In genomic region chr3:40355103-40355502, GRCm38 (mm10) we compare ENCODE assay signal across 22 mouse cellular contexts.
DNase-seq lines count a peak whose midpoint lies in the region; ATAC-seq and TF ChIP-seq lines count a peak whose summit lies in the region.
"Had no signal": no experiment of that assay in that cellular context is flagged by ENCODE, and none has a peak within 500 bp of the region (broad histone marks: within the 10 kb centered on the region; RNA-seq: fewer than 3 reads in every experiment).

No protein-coding gene starts in this region.

- H3K9me3 ChIP-seq in forebrain, embryonic 12.5 days, result no peaks in the 10 kb centered on the region
- H3K9me3 ChIP-seq in forebrain, embryonic 15.5 days, result no peaks in the 10 kb centered on the region
- no peaks in the 10 kb centered on the region for H3K9me3 ChIP-seq in midbrain, embryonic 10.5 days (replicated peaks)
- no peaks in the 10 kb centered on the region for H3K9me3 ChIP-seq in midbrain, embryonic 15.5 days
- no peaks in the 10 kb centered on the region for H3K9me3 ChIP-seq in midbrain, postnatal 0 days (ENCODE audit: low read length)
- H3K9me3 ChIP-seq: embryonic facial prominence, embryonic 10.5 days; liver, embryonic 13.5 days had no signal

- no peak for DNase-seq in midbrain, embryonic 10.5 days (ENCODE audit: low spot score)
- peak; percentile 42 for DNase-seq in embryo, embryonic 11 days
- peak; percentile 13 for DNase-seq in midbrain, postnatal 0 days (ENCODE audit: low spot score)
- no peak for DNase-seq in gastrocnemius, postnatal 25 days
- DNase-seq: adrenal gland, postnatal 10 days; cerebellum, adult 2 months; cerebellum, postnatal 25 days; gastrocnemius, postnatal 36 days; heart, adult 2 months; kidney, adult 11 months; kidney, postnatal 4 days; layer of hippocampus, adult 9-11 months; liver, embryonic 13.5 days; lung, adult 2 months; lung, postnatal 14 days; thymus, adult 2 months; thymus, postnatal 4 days had no signal

- H3K27me3 ChIP-seq in forebrain, embryonic 12.5 days, result no peaks in the 10 kb centered on the region
- no peaks in the 10 kb centered on the region for H3K27me3 ChIP-seq in forebrain, embryonic 15.5 days
- no peaks in the 10 kb centered on the region for H3K27me3 ChIP-seq in midbrain, embryonic 10.5 days (ENCODE audit: low read depth, poor library complexity, severe bottlenecking)
- H3K27me3 ChIP-seq in midbrain, embryonic 15.5 days (replicated peaks), result no peaks in the 10 kb centered on the region
- H3K27me3 ChIP-seq in midbrain, postnatal 0 days (ENCODE audit: insufficient read depth, low read length), result no peaks in the 10 kb centered on the region
- H3K27me3 ChIP-seq: liver, embryonic 13.5 days had no signal

- peaks cover 4% of the 10 kb centered on the region; the same call in 1 of the 2 replicates for H3K4me1 ChIP-seq in forebrain, embryonic 12.5 days
- no peaks in the 10 kb centered on the region for H3K4me1 ChIP-seq in forebrain, embryonic 15.5 days
- peaks cover 13% of the 10 kb centered on the region for H3K4me1 ChIP-seq in midbrain, embryonic 10.5 days
- 0 out of 2 replicates have a peak, but pooled peaks cover 2% of the 10 kb centered on the region for H3K4me1 ChIP-seq in midbrain, embryonic 15.5 days
- H3K4me1 ChIP-seq in midbrain, postnatal 0 days (ENCODE audit: insufficient read depth, low read length), result no peaks in the 10 kb centered on the region
- H3K4me1 ChIP-seq: embryonic facial prominence, embryonic 10.5 days; liver, embryonic 13.5 days had no signal

- no peak overlapping the region for H3K4me3 ChIP-seq in forebrain, embryonic 12.5 days (replicated peaks)
- H3K4me3 ChIP-seq in forebrain, embryonic 15.5 days, result no peak overlapping the region
- H3K4me3 ChIP-seq in midbrain, embryonic 10.5 days, result no peak overlapping the region
- no peak overlapping the region for H3K4me3 ChIP-seq in midbrain, embryonic 15.5 days
- no peak overlapping the region for H3K4me3 ChIP-seq in midbrain, postnatal 0 days (ENCODE audit: low read depth, low read length)
- H3K4me3 ChIP-seq: embryonic facial prominence, embryonic 10.5 days; heart, adult 2 months; liver, embryonic 13.5 days had no signal

- no peak overlapping the region for H3K27ac ChIP-seq in forebrain, embryonic 12.5 days
- no peak overlapping the region for H3K27ac ChIP-seq in forebrain, embryonic 15.5 days (replicated peaks)
- peak overlapping the region; percentile 69; the same call in 1 of the 2 replicates for H3K27ac ChIP-seq in midbrain, embryonic 10.5 days (replicated peaks)
- no peak overlapping the region for H3K27ac ChIP-seq in midbrain, embryonic 15.5 days
- H3K27ac ChIP-seq in midbrain, postnatal 0 days (ENCODE audit: low read depth, low read length), result no peak overlapping the region
- H3K27ac ChIP-seq: embryonic facial prominence, embryonic 10.5 days; heart, adult 2 months; liver, embryonic 13.5 days; stomach, postnatal 0 days had no signal

- no peaks in the 10 kb centered on the region for H3K36me3 ChIP-seq in forebrain, embryonic 12.5 days (replicated peaks)
- H3K36me3 ChIP-seq in forebrain, embryonic 15.5 days, result no peaks in the 10 kb centered on the region
- no peaks in the 10 kb centered on the region for H3K36me3 ChIP-seq in midbrain, embryonic 10.5 days
- no peaks in the 10 kb centered on the region for H3K36me3 ChIP-seq in midbrain, embryonic 15.5 days (replicated peaks)
- H3K36me3 ChIP-seq in midbrain, postnatal 0 days (ENCODE audit: insufficient read depth, low read length), result no peaks in the 10 kb centered on the region
- H3K36me3 ChIP-seq: embryonic facial prominence, embryonic 10.5 days; liver, embryonic 13.5 days had no signal

- H3K4me2 ChIP-seq in forebrain, embryonic 12.5 days, result no peak overlapping the region
- no peak overlapping the region for H3K4me2 ChIP-seq in forebrain, embryonic 15.5 days (replicated peaks)
- no peak overlapping the region for H3K4me2 ChIP-seq in midbrain, embryonic 15.5 days
- no peak overlapping the region for H3K4me2 ChIP-seq in midbrain, postnatal 0 days (ENCODE audit: low read depth, low read length, poor library complexity, severe bottlenecking)
- H3K4me2 ChIP-seq: liver, embryonic 13.5 days had no signal

- H3K9ac ChIP-seq in forebrain, embryonic 12.5 days, result no peak overlapping the region
- H3K9ac ChIP-seq in forebrain, embryonic 15.5 days (replicated peaks), result no peak overlapping the region
- H3K9ac ChIP-seq in midbrain, embryonic 15.5 days, result no peak overlapping the region
- H3K9ac ChIP-seq in midbrain, postnatal 0 days (replicated peaks; ENCODE audit: low read length, poor library complexity, severe bottlenecking), result no peak overlapping the region
- H3K9ac ChIP-seq: liver, embryonic 13.5 days had no signal

- peak; percentile 65; the same call in 1 of the 2 replicates for ATAC-seq in forebrain, embryonic 12.5 days (ENCODE audit: low FRiP score)
- no peak for ATAC-seq in forebrain, embryonic 15.5 days (replicated peaks)
- ATAC-seq in midbrain, embryonic 15.5 days (replicated peaks), result no peak
- no peak for ATAC-seq in midbrain, postnatal 0 days (ENCODE audit: low FRiP score)

- no peak for TF ChIP-seq CTCF in midbrain, postnatal 0 days (IDR thresholded peaks at IDR 0.05)

- WGBS in forebrain, embryonic 12.5 days, result 37% methylated on average over 4 of the region's 4 CpGs
- 37% methylated on average over 4 of the region's 4 CpGs for WGBS in forebrain, embryonic 15.5 days
- WGBS in midbrain, embryonic 10.5 days, result 35% methylated on average over 4 of the region's 4 CpGs
- 25% methylated on average over 4 of the region's 4 CpGs for WGBS in midbrain, embryonic 15.5 days
- 34% methylated on average over 4 of the region's 4 CpGs for WGBS in midbrain, postnatal 0 days

Comparison
In these comparisons a context has a peak if more than half of its experiments do, and no peak if none do; other contexts are left out.
1. DNase-seq: peak in embryo, embryonic 11 days (single experiment) and midbrain, postnatal 0 days (single experiment); none in midbrain, embryonic 10.5 days (single experiment) and gastrocnemius, postnatal 25 days (single experiment).